Mouse (Mus musculus) forebrain, postnatal 0 days (tissue): ENCODE results near the gene Hoxb2. TPM values are rescaled to one million over a fixed set of nuclear protein-coding genes. Genes with fewer than 3 reads are reported as not detected.

ENCODE experiments used
- ATAC-seq: fragments of 200-750 bp; cut with Nextera tagmentation; 2 replicates; pipeline ENCODE4 v1.8.0; 2017; ENCODE audit warnings: mild to moderate bottlenecking, moderate library complexity
- DNase-seq: peaks from one replicate; pipeline ENCODE4 v3.0.0-alpha.2; 2015
- H3K27ac ChIP-seq: fragments of 300-500 bp; sonication (generic); 2 replicates; pipeline ENCODE4 v1.5.1; 2014; ENCODE audit warnings: low read depth, mild to moderate bottlenecking, antibody characterized with exemption, low read length, moderate library complexity, mixed read lengths
- H3K27me3 ChIP-seq: fragments of 300-500 bp; sonication (generic); 2 replicates; pipeline ENCODE4 v1.6.1; 2014; ENCODE audit warnings: mild to moderate bottlenecking, low read length, mixed read lengths; ENCODE audit not compliant: insufficient read depth
- H3K36me3 ChIP-seq: fragments of 300-500 bp; sonication (generic); 2 replicates; pipeline ENCODE4 v1.6.1; 2014; ENCODE audit warnings: mild to moderate bottlenecking, moderate library complexity; ENCODE audit not compliant: insufficient read depth
- H3K4me1 ChIP-seq: fragments of 300-500 bp; sonication (generic); 2 replicates; pipeline ENCODE4 v1.6.1; 2014; ENCODE audit warnings: antibody characterized with exemption; ENCODE audit not compliant: insufficient read depth
- H3K4me2 ChIP-seq: fragments of 300-500 bp; sonication (generic); 2 replicates; pipeline ENCODE4 v1.6.1; 2014; ENCODE audit warnings: low read depth, mild to moderate bottlenecking, moderate library complexity
- H3K4me3 ChIP-seq: fragments of 300-500 bp; sonication (generic); 2 replicates; pipeline ENCODE4 v1.5.1; 2014; ENCODE audit warnings: low read depth, low read length, mixed read lengths
- H3K9ac ChIP-seq: fragments of 300-500 bp; sonication (generic); 2 replicates; pipeline ENCODE4 v1.6.1; 2014; ENCODE audit warnings: mild to moderate bottlenecking
- H3K9me3 ChIP-seq: fragments of 300-500 bp; sonication (generic); 2 replicates; pipeline ENCODE4 v1.6.1; 2016; ENCODE audit warnings: low read length
- CTCF ChIP-seq: sonication (generic); IDR thresholded peaks from 2 replicates; pipeline ENCODE4 v1.5.1; 2016; ENCODE audit warnings: antibody characterized with exemption, control low read depth, low read depth
- WGBS: fragments of 180-500 bp; shearing (Covaris S2); extraction: QIAGEN DNeasy Blood & Tissue Kit; methylation state at CpG from one replicate; pipeline ENCODE4 v1.1.7; 2014; 5-methylcytosine and 5-hydroxymethylcytosine counted together
- polyA plus RNA-seq: library from polyadenylated mRNA; unstranded; fragments of >200 nt; fragmentation: Nextera tagmentation; extraction: Ambion mirVana; gene quantifications from 2 replicates; pipeline ENCODE4 v1.2.1, GENCODE M21; 2015
- total RNA-seq: library from RNA; depleted of rRNA; stranded (reverse); fragments of >200 nt; gene quantifications from 2 replicates; pipeline ENCODE4 v1.2.3, GENCODE M21; 2014

Gene Hoxb2
- total and polyA plus RNA-seq, 2 experiments from 2014 or later: not detected

DNA sequence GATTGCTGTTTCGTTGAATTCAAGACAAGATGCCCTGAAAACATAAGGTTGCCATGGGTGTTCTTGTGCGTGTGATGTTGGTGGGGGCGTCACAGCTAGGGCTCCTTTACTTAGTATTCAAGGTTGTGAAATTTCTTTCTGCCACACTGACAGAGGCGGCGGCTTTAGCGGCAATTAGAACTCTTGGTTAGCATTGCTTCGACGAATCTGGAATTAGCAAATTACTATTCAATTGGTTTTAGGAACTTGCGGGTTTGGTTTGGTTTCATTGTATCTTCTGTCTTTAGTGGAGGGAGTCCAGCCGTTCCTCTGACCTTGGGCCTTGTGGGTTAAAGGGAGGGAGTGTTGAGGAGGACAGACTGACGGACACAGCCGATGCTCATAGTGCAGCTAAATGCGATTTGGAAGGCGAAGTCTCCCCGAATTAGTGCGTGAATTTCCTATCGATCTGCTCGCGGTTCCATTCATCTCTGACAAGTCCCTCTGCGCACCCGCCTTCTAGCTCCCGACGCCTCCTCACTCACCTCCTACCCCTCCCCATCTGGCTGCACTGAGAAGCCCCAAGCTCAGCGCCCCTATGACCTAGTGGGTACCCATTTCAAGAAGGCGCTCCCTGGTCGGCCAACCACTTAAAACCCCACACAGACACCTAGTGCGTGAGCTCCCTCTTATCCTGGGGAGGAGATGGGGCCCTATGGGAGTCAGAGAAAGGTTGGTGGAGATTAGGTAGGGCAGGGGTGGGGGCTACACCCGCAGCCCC is 32.5 kb upstream of the Hoxb2 start, which contains the start of gene Hoxb4:
Gene Hoxb4, plus strand, starts transcription at position 660 of the 760 bp plus-strand sequence.
- TF ChIP-seq CTCF: no peak
- ATAC-seq (no peak), DNase-seq (peak; percentile 62)
- Histone ChIP-seq H3K9me3 (no peaks in the 10 kb centered on the region), H3K36me3 (no peaks in the 10 kb centered on the region), H3K27me3 (peaks cover 99% of the 10 kb centered on the region), H3K4me3 (no peak within 1 kb of the TSS), H3K27ac (no peak within 1 kb of the TSS), H3K4me2 (peak within 1 kb of the TSS; percentile 10; the same call in 1 of the 2 replicates), H3K4me1 (no peaks in the 10 kb centered on the region), H3K9ac (no peak within 1 kb of the TSS)
- WGBS: 1% methylated on average over 28 of the region's 28 CpGs

DNA sequence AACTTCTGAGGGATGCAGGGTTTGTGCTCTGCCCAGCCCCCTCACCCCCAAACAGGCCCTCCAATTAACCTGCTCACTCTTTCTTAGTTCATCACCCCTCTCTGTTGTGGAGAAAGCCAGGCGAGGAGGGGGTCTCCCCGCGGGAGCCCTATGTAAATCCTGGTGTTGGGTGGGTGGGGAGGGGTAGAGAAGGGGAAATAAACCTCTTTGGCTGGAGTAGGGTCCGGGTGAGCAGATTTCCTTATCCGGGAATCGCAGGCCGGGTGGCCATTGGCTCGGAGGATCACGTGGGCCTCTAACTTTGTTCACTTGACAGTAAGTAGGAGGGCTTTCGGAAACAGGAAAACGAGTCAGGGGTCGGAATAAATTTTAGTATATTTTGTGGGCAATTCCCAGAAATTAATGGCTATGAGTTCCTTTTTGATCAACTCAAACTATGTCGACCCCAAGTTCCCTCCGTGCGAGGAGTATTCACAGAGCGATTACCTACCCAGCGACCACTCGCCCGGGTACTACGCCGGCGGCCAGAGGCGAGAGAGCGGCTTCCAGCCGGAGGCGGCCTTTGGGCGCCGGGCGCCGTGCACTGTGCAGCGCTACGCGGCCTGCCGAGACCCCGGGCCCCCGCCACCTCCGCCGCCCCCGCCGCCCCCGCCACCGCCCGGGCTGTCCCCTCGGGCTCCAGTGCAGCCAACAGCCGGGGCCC is 31.8 kb upstream of the Hoxb2 start:
- H3K27ac ChIP-seq: no peak overlapping the region
- WGBS: under 1% methylated on average over 34 of the region's 45 CpGs
- H3K4me1 ChIP-seq: no peaks in the 10 kb centered on the region
- no peak for TF ChIP-seq CTCF
- no peak overlapping the region for H3K4me3 ChIP-seq
- H3K9me3 ChIP-seq: no peaks in the 10 kb centered on the region
- H3K36me3 ChIP-seq: no peaks in the 10 kb centered on the region
- peaks cover 99% of the 10 kb centered on the region for H3K27me3 ChIP-seq
- ATAC-seq (no peak), DNase-seq (no peak)
- H3K9ac ChIP-seq: no peak overlapping the region
- H3K4me2 ChIP-seq: peak overlapping the region; percentile 10; the same call in 1 of the 2 replicates

DNA sequence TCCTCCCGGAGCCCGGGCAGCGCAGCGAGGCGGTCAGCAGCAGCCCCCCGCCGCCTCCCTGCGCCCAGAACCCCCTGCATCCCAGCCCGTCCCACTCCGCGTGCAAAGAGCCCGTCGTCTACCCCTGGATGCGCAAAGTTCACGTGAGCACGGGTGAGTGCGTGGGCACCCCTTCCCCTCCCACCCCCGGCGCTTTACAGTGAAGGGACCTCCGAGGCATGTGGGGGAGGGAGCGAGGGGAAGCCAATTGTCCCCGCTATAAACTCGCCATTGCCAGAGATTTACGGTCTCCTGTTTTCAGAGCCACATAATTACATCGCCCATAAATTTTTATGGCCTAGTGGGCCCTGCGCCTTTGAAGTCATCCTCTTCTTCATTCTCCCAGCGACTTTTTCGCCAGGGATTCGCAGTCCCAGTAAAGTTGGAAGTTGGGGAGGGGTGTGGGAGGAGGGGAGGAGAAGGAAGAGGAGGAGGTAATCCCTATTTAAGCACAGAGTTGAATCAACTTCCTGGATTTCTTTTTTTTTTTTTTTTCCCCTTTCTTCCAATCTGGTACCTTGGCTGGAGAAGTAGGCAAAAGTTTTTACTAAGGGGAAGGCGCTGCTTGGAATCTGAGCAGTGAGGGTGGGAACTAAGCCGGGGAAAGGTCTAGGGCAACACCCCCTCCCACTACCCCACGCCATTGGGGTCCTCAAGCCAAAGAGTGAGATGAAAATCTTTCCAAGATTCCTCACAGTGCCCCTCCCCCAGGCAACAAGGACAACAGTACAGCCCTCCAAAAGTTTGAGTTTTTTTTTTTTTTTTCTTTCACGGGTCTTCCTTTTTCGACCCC is 31.0 kb upstream of the Hoxb2 start:
- Histone ChIP-seq H3K9me3 (no peaks in the 10 kb centered on the region), H3K9ac (no peak overlapping the region), H3K27ac (no peak overlapping the region), H3K36me3 (no peaks in the 10 kb centered on the region), H3K4me1 (no peaks in the 10 kb centered on the region), H3K27me3 (peaks cover 99% of the 10 kb centered on the region), H3K4me2 (peak overlapping the region; percentile 10; the same call in 1 of the 2 replicates), H3K4me3 (no peak overlapping the region)
- TF ChIP-seq CTCF: no peak
- DNase-seq (no peak), ATAC-seq (no peak)
- under 1% methylated on average over 26 of the region's 34 CpGs for WGBS

- Histone ChIP-seq H3K9me3 (no peaks in the 10 kb centered on the region), H3K9ac (no peak overlapping the region), H3K4me2 (no peak overlapping the region), H3K4me1 (no peaks in the 10 kb centered on the region), H3K27ac (no peak overlapping the region), H3K27me3 (peaks cover 99% of the 10 kb centered on the region), H3K36me3 (no peaks in the 10 kb centered on the region), H3K4me3 (no peak overlapping the region)
- no peak for TF ChIP-seq CTCF
- DNase-seq: no peak
- 2% methylated on average over 29 of the region's 29 CpGs for WGBS
- no peak for ATAC-seq
Measured at GRCm38 (mm10) chr11:96319910-96320309, 30.4 kb upstream of the Hoxb2 start.

- no peak for TF ChIP-seq CTCF
- no peak overlapping the region for H3K9ac ChIP-seq
- H3K9me3 ChIP-seq: no peaks in the 10 kb centered on the region
- ATAC-seq: no peak
- peaks cover 99% of the 10 kb centered on the region for H3K27me3 ChIP-seq
- under 1% methylated on average over 17 of the region's 17 CpGs for WGBS
- no peak overlapping the region for H3K4me2 ChIP-seq
- DNase-seq: no peak
- no peak overlapping the region for H3K4me3 ChIP-seq
- H3K4me1 ChIP-seq: no peaks in the 10 kb centered on the region
- H3K36me3 ChIP-seq: no peaks in the 10 kb centered on the region
- no peak overlapping the region for H3K27ac ChIP-seq
Measured at GRCm38 (mm10) chr11:96320688-96321087, 29.6 kb upstream of the Hoxb2 start.

DNA sequence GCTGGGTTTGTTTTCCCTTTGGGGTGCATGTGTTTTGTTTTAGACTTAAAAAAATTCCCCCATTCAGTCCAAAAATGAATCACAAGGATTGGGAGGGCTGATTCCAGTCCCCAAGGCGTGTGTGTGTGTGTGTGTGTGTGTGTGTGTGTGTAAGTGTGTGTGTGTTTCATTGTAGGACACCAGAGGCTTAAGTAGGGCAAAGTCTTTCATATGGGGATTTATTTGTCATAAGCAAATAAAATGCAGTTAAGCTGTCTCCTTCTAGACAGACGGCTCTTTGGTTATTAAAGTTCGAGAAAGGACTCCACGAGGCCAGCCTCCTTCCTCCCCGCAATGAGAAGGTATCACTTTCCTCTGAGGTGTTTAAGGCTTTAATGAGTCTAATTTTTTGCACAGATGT is 28.5 kb upstream of the Hoxb2 start:
- Histone ChIP-seq H3K27me3 (peaks cover 99% of the 10 kb centered on the region), H3K9me3 (no peaks in the 10 kb centered on the region), H3K9ac (no peak overlapping the region), H3K27ac (no peak overlapping the region), H3K4me3 (no peak overlapping the region), H3K4me1 (no peaks in the 10 kb centered on the region), H3K4me2 (no peak overlapping the region), H3K36me3 (no peaks in the 10 kb centered on the region)
- 5% methylated on average over 5 of the region's 5 CpGs for WGBS
- DNase-seq (no peak), ATAC-seq (no peak)
- no peak for TF ChIP-seq CTCF
